Mouse (Mus musculus): ENCODE data around the gene Wdr37.

Gene Wdr37

GRCm38 (mm10) chr13:8839937-8840336 is 31.8 kb downstream of the Wdr37 start:
- DNase-seq (ENCODE audit: low spot score), result no peak

- no peak for DNase-seq (ENCODE audit: low spot score)
These were observed 32.6 kb downstream of the Wdr37 start for GRCm38 (mm10) chr13:8839111-8839510.

GRCm38 (mm10) chr13:8838394-8838793 is 33.3 kb downstream of the Wdr37 start:
- DNase-seq (ENCODE audit: low spot score), result no peak

GRCm38 (mm10) chr13:8834573-8834972 is 37.1 kb downstream of the Wdr37 start:
- DNase-seq (ENCODE audit: low spot score), result no peak

- DNase-seq (ENCODE audit: low spot score), result no peak
These were observed 40.0 kb downstream of the Wdr37 start for GRCm38 (mm10) chr13:8831546-8832251.

- DNase-seq (ENCODE audit: low spot score), result no peak
These were observed 41.0 kb downstream of the Wdr37 start for GRCm38 (mm10) chr13:8830696-8831095.

- no peak for DNase-seq (ENCODE audit: low spot score)
These were observed 41.9 kb downstream of the Wdr37 start for GRCm38 (mm10) chr13:8829784-8830183.

- DNase-seq (ENCODE audit: low spot score), result no peak
These were observed 42.8 kb downstream of the Wdr37 start for GRCm38 (mm10) chr13:8828946-8829345.

- no peak for DNase-seq (ENCODE audit: low spot score)
These were observed 48.2 kb downstream of the Wdr37 start for GRCm38 (mm10) chr13:8823546-8823945.

- no peak for DNase-seq (ENCODE audit: low spot score)
These were observed 48.6 kb downstream of the Wdr37 start for GRCm38 (mm10) chr13:8823120-8823519.

- DNase-seq (ENCODE audit: low spot score), result no peak
These were observed 49.5 kb downstream of the Wdr37 start for GRCm38 (mm10) chr13:8822201-8822600.

- no peak for DNase-seq (ENCODE audit: low spot score)
These were observed 65.8 kb downstream of the Wdr37 start for GRCm38 (mm10) chr13:8805931-8806330.

GRCm38 (mm10) chr13:8800576-8800975 is 71.1 kb downstream of the Wdr37 start:
- no peak for DNase-seq (ENCODE audit: low spot score)

GRCm38 (mm10) chr13:8793217-8793616 is 78.5 kb downstream of the Wdr37 start:
- no peak for DNase-seq (ENCODE audit: low spot score)

- DNase-seq (ENCODE audit: low spot score), result peak; percentile 8
These were observed 86.5 kb downstream of the Wdr37 start for GRCm38 (mm10) chr13:8785185-8785584.

- no peak for DNase-seq (ENCODE audit: low spot score)
These were observed 87.2 kb downstream of the Wdr37 start for GRCm38 (mm10) chr13:8784308-8785061.

GRCm38 (mm10) chr13:8783686-8784307 is 87.9 kb downstream of the Wdr37 start:
- DNase-seq (ENCODE audit: low spot score), result no peak

GRCm38 (mm10) chr13:8782636-8783035 is 89.1 kb downstream of the Wdr37 start:
- DNase-seq (ENCODE audit: low spot score), result no peak

GRCm38 (mm10) chr13:8780441-8780840 is 91.3 kb downstream of the Wdr37 start:
- DNase-seq (ENCODE audit: low spot score), result peak; percentile 76

GRCm38 (mm10) chr13:8770616-8771015 is 101.1 kb downstream of the Wdr37 start:
- DNase-seq (ENCODE audit: low spot score), result no peak

- DNase-seq (ENCODE audit: low spot score), result no peak
These were observed 102.0 kb downstream of the Wdr37 start for GRCm38 (mm10) chr13:8769654-8770227.

GRCm38 (mm10) chr13:8760940-8761339 is 110.8 kb downstream of the Wdr37 start:
- DNase-seq (ENCODE audit: low spot score), result no peak
